In the genomic region with DNA sequence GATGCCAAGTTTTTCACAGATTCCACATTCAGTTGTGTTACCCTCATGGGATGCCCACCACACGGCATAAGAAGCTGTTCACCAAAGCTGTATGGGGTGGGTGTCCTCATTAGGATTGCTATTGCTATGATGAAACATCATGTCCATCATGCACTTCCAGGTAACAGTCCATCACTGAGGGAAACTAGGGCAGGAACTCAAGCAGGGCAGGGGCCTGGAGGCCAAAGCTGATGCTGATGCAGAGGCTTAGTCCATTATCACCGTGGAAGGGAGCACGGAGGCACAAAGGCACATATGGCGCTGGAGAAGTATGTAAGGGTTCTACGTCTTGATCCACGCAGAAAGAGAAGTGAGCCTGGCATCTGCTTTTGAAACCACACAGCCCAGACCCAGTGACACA, we compare ENCODE assay signal across 35 mouse cellular contexts.
"Had no signal": no experiment of that assay in that cellular context is flagged by ENCODE, and none has a peak within 500 bp of the region (broad histone marks: within the 10 kb centered on the region; RNA-seq: fewer than 3 reads in every experiment).

No protein-coding gene starts in this region.

- H3K4me3 ChIP-seq: heart, embryonic 12.5 days; heart, embryonic 13.5 days; heart, embryonic 15.5 days; hindbrain, embryonic 10.5 days; hindbrain, embryonic 12.5 days; hindbrain, embryonic 13.5 days; hindbrain, embryonic 15.5 days; intestine, embryonic 15.5 days; kidney, embryonic 15.5 days; layer of hippocampus, adult 2 months; left cerebral cortex, adult 2 months had no signal

- DNase-seq: heart, postnatal 10 days; heart, postnatal 14 days; heart, postnatal 36 days; heart, postnatal 4 days; kidney, adult 11 months; kidney, adult 18-20 months; kidney, adult 2 months; kidney, adult 8-10 months; kidney, adult 9 months; kidney, postnatal 10 days; kidney, postnatal 14 days; kidney, postnatal 25 days; kidney, postnatal 36 days; kidney, postnatal 4 days; layer of hippocampus, adult 9-11 months; layer of hippocampus, postnatal 36 days had no signal

- H3K4me2 ChIP-seq: heart, embryonic 11.5 days; heart, embryonic 12.5 days; heart, embryonic 13.5 days; heart, embryonic 15.5 days; hindbrain, embryonic 12.5 days; hindbrain, embryonic 13.5 days; hindbrain, embryonic 14.5 days; hindbrain, embryonic 15.5 days; intestine, embryonic 15.5 days; kidney, embryonic 15.5 days had no signal

- H3K9ac ChIP-seq: heart, embryonic 12.5 days; heart, embryonic 13.5 days; heart, embryonic 15.5 days; hindbrain, embryonic 12.5 days; hindbrain, embryonic 13.5 days; hindbrain, embryonic 14.5 days; hindbrain, embryonic 15.5 days; intestine, embryonic 15.5 days; kidney, embryonic 15.5 days had no signal

- H3K9me3 ChIP-seq: heart, embryonic 12.5 days; heart, embryonic 13.5 days; heart, embryonic 15.5 days; hindbrain, embryonic 10.5 days; hindbrain, embryonic 12.5 days; hindbrain, embryonic 13.5 days; hindbrain, embryonic 15.5 days; intestine, embryonic 15.5 days; kidney, embryonic 15.5 days had no signal

- ATAC-seq: hindbrain, embryonic 16.5 days; hindbrain, postnatal 0 days; inflammation-experienced regulatory T-cells, adult 6 months; intestine, embryonic 15.5 days; intestine, embryonic 16.5 days; intestine, postnatal 0 days had no signal

- H3K27me3 ChIP-seq: heart, embryonic 12.5 days; heart, embryonic 13.5 days; heart, embryonic 15.5 days; hindbrain, embryonic 12.5 days; hindbrain, embryonic 13.5 days; hindbrain, embryonic 15.5 days; intestine, embryonic 15.5 days; kidney, embryonic 15.5 days had no signal

- H3K36me3 ChIP-seq: heart, embryonic 12.5 days; heart, embryonic 13.5 days; heart, embryonic 15.5 days; hindbrain, embryonic 10.5 days; hindbrain, embryonic 12.5 days; hindbrain, embryonic 13.5 days; hindbrain, embryonic 15.5 days; intestine, embryonic 15.5 days; kidney, embryonic 15.5 days had no signal

- H3K4me1 ChIP-seq: heart, embryonic 15.5 days; hindbrain, embryonic 10.5 days; hindbrain, embryonic 12.5 days; hindbrain, embryonic 13.5 days; hindbrain, embryonic 15.5 days; intestine, embryonic 15.5 days; kidney, embryonic 15.5 days had no signal

- H3K27ac ChIP-seq: heart, embryonic 13.5 days; heart, embryonic 15.5 days; hindbrain, embryonic 10.5 days; hindbrain, embryonic 12.5 days; hindbrain, embryonic 13.5 days; hindbrain, embryonic 14.5 days; hindbrain, embryonic 15.5 days; hindbrain, postnatal 0 days; intestine, embryonic 15.5 days; kidney, embryonic 15.5 days; kidney, postnatal 0 days; layer of hippocampus, adult 2 months; left cerebral cortex, adult 2 months had no signal
